Mouse (Mus musculus): ENCODE measurements around the gene Asb15.

The Asb15 gene

GRCm38 (mm10) chr6:24608129-24608528 lies 80.2 kb downstream of the Asb15 start:
- no peak for DNase-seq (ENCODE audit: low spot score)

DNA sequence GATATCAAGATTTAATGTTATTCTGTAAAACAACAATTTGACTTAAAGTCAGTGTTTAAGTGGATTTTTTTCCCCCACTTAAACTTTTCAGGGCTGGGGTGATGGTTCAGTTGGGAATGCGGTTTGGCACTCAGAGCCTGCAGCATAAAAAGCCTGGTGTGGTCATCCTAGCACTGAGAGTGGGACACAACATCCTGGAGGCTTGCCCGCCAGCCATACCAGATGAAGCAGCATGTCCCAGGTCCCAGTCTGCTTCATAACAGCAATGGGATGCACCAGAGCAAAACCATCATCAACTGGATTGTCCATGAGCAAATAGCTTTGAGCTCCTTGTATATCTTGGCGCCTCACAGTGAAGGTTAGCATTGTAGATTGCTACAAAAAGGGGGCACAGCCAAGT lies 80.7 kb downstream of the Asb15 start:
- no peak for DNase-seq (ENCODE audit: low spot score)

DNA sequence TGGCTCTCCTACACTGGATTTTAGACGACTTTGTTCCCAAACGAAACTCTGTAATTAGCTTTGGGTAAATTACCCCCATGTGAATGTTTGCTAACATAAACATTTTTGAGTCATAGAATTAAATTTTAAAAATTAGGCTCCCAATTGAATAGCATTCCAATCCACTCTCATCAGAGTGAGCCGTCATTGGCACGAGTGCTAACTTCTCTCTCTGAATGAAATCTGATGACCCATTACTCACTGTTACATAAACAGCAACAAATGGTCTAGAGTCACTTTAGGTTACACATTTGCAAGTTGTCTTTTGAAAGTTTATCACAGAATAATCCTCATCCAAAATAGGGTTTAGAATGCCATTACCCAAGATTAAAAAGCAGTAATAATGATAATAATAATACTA lies 81.6 kb downstream of the Asb15 start:
- no peak for DNase-seq (ENCODE audit: low spot score)

- no peak for DNase-seq (ENCODE audit: low spot score)
Measured at GRCm38 (mm10) chr6:24610358-24610757, 82.4 kb downstream of the Asb15 start.

DNA sequence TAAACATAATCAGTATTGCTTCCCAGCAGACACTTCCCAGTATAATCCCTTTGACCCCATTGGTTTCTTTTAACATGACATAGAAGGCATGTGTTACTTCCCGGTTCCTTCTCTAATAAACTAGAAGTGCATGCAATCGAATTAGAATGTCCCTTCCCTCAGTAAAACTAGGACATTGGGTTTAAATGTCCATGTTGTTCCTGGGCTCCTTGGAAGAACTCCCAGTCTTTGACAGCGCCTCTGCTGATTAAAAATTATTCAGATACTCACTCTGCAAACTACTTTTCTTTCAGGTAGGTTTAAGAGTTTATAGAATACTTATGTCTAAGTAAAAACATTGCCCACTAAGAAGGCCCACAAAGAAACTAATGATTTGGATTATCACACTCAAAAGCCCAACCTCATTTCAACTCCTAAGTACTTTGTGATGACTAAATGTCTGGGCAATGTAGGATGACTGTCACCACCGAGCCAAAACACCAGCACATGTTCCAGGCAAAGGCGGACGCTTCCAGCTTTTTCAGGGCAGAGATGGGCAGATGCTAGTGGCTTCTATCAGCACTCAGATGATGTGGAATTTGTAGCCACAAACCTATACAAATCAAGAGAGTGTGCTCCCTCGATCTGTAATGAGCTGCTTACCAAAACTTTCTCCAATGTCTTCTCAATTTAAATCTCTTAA lies 84.3 kb downstream of the Asb15 start:
- no peak for DNase-seq (ENCODE audit: low spot score)

DNA sequence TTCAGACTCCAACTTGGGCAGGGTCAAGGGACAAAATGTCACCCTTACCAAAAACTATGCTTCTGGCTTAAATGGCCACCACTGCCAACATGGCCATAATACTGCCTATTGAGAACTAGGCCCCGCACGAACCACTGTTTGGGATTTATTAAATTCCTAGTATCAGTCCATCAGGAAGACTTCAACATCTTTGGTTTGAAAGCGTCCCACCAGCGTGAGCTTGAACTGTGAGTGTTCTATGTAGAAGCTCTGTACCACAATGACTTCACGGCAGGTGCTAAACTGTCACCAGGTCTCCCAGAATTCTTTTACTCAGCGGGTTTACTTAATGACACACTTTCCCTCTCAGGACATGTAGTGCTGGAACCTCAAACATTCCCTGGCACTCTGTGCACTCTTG lies 85.4 kb downstream of the Asb15 start:
- no peak for DNase-seq (ENCODE audit: low spot score)

DNA sequence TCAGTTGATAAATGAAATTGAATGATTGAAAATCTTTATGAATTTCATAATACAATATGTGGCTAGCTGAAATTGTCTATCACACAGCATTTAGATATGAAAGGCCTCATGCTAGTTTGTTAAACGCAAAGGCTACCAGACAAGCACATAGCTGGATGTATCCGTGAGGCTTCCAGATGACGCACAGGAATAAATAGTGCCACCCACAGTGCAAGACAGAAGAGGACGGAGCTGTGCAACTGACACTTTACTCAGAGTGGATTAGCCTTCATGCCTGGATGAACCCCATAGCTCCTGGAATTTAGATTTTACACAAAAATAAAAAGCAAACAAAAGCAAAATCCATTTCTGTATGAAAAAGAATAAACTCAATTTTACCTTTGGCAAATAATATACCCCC lies 86.0 kb downstream of the Asb15 start:
- no peak for DNase-seq (ENCODE audit: low spot score)

DNA sequence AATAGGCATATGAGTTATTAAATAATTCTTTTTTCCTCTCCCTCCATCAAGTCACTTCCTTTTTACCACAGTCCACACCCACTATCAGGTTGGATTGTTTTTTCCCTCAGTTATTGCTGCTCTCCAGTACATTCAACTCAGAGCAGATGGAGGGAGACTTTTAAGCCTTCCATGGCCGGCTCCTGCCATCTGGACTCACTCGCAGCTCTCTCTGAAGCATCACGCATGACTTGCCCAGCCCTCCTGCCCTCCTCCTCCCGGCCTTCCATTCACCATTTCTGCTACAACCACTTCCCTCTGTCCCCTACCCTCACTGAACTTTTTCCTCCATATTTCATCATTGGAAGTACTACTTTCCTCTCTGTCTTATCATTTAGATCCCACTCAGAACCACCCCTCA lies 88.8 kb downstream of the Asb15 start:
- no peak for DNase-seq (ENCODE audit: low spot score)

- DNase-seq (ENCODE audit: low spot score): no peak
Measured at GRCm38 (mm10) chr6:24619285-24620045, 91.5 kb downstream of the Asb15 start.

- no peak for DNase-seq (ENCODE audit: low spot score)
Measured at GRCm38 (mm10) chr6:24620936-24621335, 93.0 kb downstream of the Asb15 start.

DNA sequence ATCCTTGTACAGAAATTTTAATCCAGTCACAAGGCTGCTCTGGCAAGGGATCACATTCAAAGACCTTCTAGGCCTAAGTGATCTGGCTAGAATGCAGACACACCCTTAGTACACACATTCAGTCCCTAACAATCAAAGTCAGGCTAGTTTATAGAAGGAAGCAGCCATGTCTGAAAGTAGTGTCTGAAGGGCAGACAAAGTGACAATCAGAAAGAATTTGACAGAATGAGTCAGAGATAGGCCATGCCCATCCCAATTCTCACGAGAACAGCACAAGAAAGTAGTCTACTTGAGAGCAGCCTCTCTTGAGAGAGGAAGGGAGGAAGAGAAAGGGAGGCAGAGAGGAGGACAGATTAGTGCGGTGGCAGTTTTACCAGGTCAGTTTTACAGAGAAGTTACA lies 94.2 kb downstream of the Asb15 start:
- no peak for DNase-seq (ENCODE audit: low spot score)
